Mouse (Mus musculus): ENCODE measurements around the gene Ndrg2. TPM values are rescaled to one million over a fixed set of nuclear protein-coding genes. Genes with fewer than 3 reads are reported as not detected.

Gene Ndrg2
- total and polyA plus RNA-seq, 2 experiments from 2014 or later, result 356 to 449 TPM

GRCm38 (mm10) chr14:51923492-51923891 is 9.5 kb upstream of the Ndrg2 start:
- no peak overlapping the region for H3K27ac ChIP-seq (ENCODE audit: low read depth, low read length)
- 83% methylated on average over 4 of the region's 4 CpGs for WGBS
- no peak overlapping the region for H3K4me2 ChIP-seq (ENCODE audit: low read depth, low read length, poor library complexity, severe bottlenecking)
- H3K4me3 ChIP-seq (ENCODE audit: low read depth, low read length), result no peak overlapping the region
- no peak for DNase-seq (ENCODE audit: low spot score)
- TF ChIP-seq CTCF (IDR thresholded peaks at IDR 0.05), result no peak
- no peaks in the 10 kb centered on the region for H3K27me3 ChIP-seq (ENCODE audit: insufficient read depth, low read length)
- no peak overlapping the region for H3K9ac ChIP-seq (replicated peaks; ENCODE audit: low read length, poor library complexity, severe bottlenecking)
- no peak for ATAC-seq (ENCODE audit: low FRiP score)
- no peaks in the 10 kb centered on the region for H3K9me3 ChIP-seq (ENCODE audit: low read length)
- H3K36me3 ChIP-seq (ENCODE audit: insufficient read depth, low read length), result no peaks in the 10 kb centered on the region
- no peaks in the 10 kb centered on the region for H3K4me1 ChIP-seq (ENCODE audit: insufficient read depth, low read length)

GRCm38 (mm10) chr14:51922910-51923309 is 9.0 kb upstream of the Ndrg2 start:
- H3K4me3 ChIP-seq (ENCODE audit: low read depth, low read length), result no peak overlapping the region
- H3K4me2 ChIP-seq (ENCODE audit: low read depth, low read length, poor library complexity, severe bottlenecking), result no peak overlapping the region
- H3K36me3 ChIP-seq (ENCODE audit: insufficient read depth, low read length), result no peaks in the 10 kb centered on the region
- H3K27me3 ChIP-seq (ENCODE audit: insufficient read depth, low read length), result no peaks in the 10 kb centered on the region
- no peak for DNase-seq (ENCODE audit: low spot score)
- 83% methylated on average over 2 of the region's 2 CpGs for WGBS
- H3K27ac ChIP-seq (ENCODE audit: low read depth, low read length), result no peak overlapping the region
- H3K4me1 ChIP-seq (ENCODE audit: insufficient read depth, low read length), result no peaks in the 10 kb centered on the region
- no peak for TF ChIP-seq CTCF (IDR thresholded peaks at IDR 0.05)
- no peaks in the 10 kb centered on the region for H3K9me3 ChIP-seq (ENCODE audit: low read length)
- no peak for ATAC-seq (ENCODE audit: low FRiP score)
- no peak overlapping the region for H3K9ac ChIP-seq (replicated peaks; ENCODE audit: low read length, poor library complexity, severe bottlenecking)

- DNase-seq (ENCODE audit: low spot score), result no peak
- Histone ChIP-seq H3K9ac (replicated peaks; ENCODE audit: low read length, poor library complexity, severe bottlenecking) (no peak within 1 kb of the TSS), H3K36me3 (ENCODE audit: insufficient read depth, low read length) (no peaks in the 10 kb centered on the region), H3K9me3 (ENCODE audit: low read length) (no peaks in the 10 kb centered on the region), H3K27me3 (ENCODE audit: insufficient read depth, low read length) (no peaks in the 10 kb centered on the region), H3K4me2 (ENCODE audit: low read depth, low read length, poor library complexity, severe bottlenecking) (no peak within 1 kb of the TSS), H3K4me3 (ENCODE audit: low read depth, low read length) (no peak within 1 kb of the TSS), H3K27ac (ENCODE audit: low read depth, low read length) (peak within 1 kb of the TSS; percentile 43; the same call in 1 of the 2 replicates), H3K4me1 (ENCODE audit: insufficient read depth, low read length) (no peaks in the 10 kb centered on the region)
- no peak for TF ChIP-seq CTCF (IDR thresholded peaks at IDR 0.05)
- no peak for ATAC-seq (ENCODE audit: low FRiP score)
- WGBS, result 86% methylated on average over 7 of the region's 7 CpGs
These were observed 8.6 kb upstream of the Ndrg2 start, which contains the start of gene Rnase13 for GRCm38 (mm10) chr14:51922571-51922865. TSS of gene Rnase13 (minus strand) at chr14:51922773.

- Histone ChIP-seq H3K9me3 (ENCODE audit: low read length) (no peaks in the 10 kb centered on the region), H3K36me3 (ENCODE audit: insufficient read depth, low read length) (no peaks in the 10 kb centered on the region), H3K4me2 (ENCODE audit: low read depth, low read length, poor library complexity, severe bottlenecking) (no peak overlapping the region), H3K4me3 (ENCODE audit: low read depth, low read length) (no peak overlapping the region), H3K27ac (ENCODE audit: low read depth, low read length) (peak overlapping the region; percentile 43; the same call in 1 of the 2 replicates), H3K9ac (replicated peaks; ENCODE audit: low read length, poor library complexity, severe bottlenecking) (no peak overlapping the region), H3K27me3 (ENCODE audit: insufficient read depth, low read length) (no peaks in the 10 kb centered on the region), H3K4me1 (ENCODE audit: insufficient read depth, low read length) (no peaks in the 10 kb centered on the region)
- DNase-seq (ENCODE audit: low spot score), result peak; percentile 79
- peak; percentile 82 for ATAC-seq (ENCODE audit: low FRiP score)
- TF ChIP-seq CTCF (IDR thresholded peaks at IDR 0.05), result no peak
- WGBS, result 72% methylated on average over 16 of the region's 16 CpGs
These were observed 8.0 kb upstream of the Ndrg2 start for GRCm38 (mm10) chr14:51921759-51922570.

GRCm38 (mm10) chr14:51918966-51919365 is 5.0 kb upstream of the Ndrg2 start:
- Histone ChIP-seq H3K27ac (ENCODE audit: low read depth, low read length) (no peak overlapping the region), H3K9ac (replicated peaks; ENCODE audit: low read length, poor library complexity, severe bottlenecking) (no peak overlapping the region), H3K27me3 (ENCODE audit: insufficient read depth, low read length) (no peaks in the 10 kb centered on the region; the same call in 1 of the 2 replicates), H3K4me2 (ENCODE audit: low read depth, low read length, poor library complexity, severe bottlenecking) (no peak overlapping the region), H3K36me3 (ENCODE audit: insufficient read depth, low read length) (no peaks in the 10 kb centered on the region), H3K4me3 (ENCODE audit: low read depth, low read length) (no peak overlapping the region), H3K9me3 (ENCODE audit: low read length) (no peaks in the 10 kb centered on the region), H3K4me1 (ENCODE audit: insufficient read depth, low read length) (no peaks in the 10 kb centered on the region; the same call in 1 of the 2 replicates)
- DNase-seq (ENCODE audit: low spot score) (no peak), ATAC-seq (ENCODE audit: low FRiP score) (no peak)
- no peak for TF ChIP-seq CTCF (IDR thresholded peaks at IDR 0.05)
- 89% methylated on average over 4 of the region's 4 CpGs for WGBS

GRCm38 (mm10) chr14:51918125-51918524 is 4.2 kb upstream of the Ndrg2 start, which contains the start of gene Tppp2:
TSS of gene Tppp2 (plus strand) at chr14:51918425.
- Histone ChIP-seq H3K9ac (replicated peaks; ENCODE audit: low read length, poor library complexity, severe bottlenecking) (no peak within 1 kb of the TSS), H3K4me1 (ENCODE audit: insufficient read depth, low read length) (no peaks in the 10 kb centered on the region; the same call in 1 of the 2 replicates), H3K27ac (ENCODE audit: low read depth, low read length) (no peak within 1 kb of the TSS), H3K9me3 (ENCODE audit: low read length) (no peaks in the 10 kb centered on the region), H3K36me3 (ENCODE audit: insufficient read depth, low read length) (no peaks in the 10 kb centered on the region), H3K4me2 (ENCODE audit: low read depth, low read length, poor library complexity, severe bottlenecking) (no peak within 1 kb of the TSS), H3K27me3 (ENCODE audit: insufficient read depth, low read length) (no peaks in the 10 kb centered on the region; the same call in 1 of the 2 replicates), H3K4me3 (ENCODE audit: low read depth, low read length) (no peak within 1 kb of the TSS)
- no peak for TF ChIP-seq CTCF (IDR thresholded peaks at IDR 0.05)
- 89% methylated on average over 4 of the region's 4 CpGs for WGBS
- no peak for DNase-seq (ENCODE audit: low spot score)
- no peak for ATAC-seq (ENCODE audit: low FRiP score)
